Mouse (Mus musculus): ENCODE measurements around the gene Wdfy1.

Wdfy1 gene

DNA sequence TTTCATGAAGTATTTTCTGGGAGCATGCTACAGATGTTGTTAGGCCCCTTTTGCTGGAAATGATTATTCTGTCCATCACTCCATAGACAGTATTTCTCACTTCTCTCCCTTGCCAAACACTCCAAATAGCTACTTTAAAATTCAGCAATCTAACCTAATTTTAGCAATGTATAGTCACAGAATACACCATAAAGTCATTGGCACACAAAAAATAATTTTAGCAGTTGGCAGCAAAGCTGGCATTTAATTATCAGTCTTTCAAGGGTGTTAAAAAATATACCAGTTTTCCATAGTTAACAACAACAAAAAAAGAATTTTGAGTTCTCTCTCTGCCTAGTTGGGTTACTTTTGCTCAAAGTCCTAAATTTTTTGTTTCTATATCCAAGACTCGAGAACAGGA lies 118.5 kb downstream of the Wdfy1 start:
- DNase-seq (ENCODE audit: low read depth, low spot score) = no peak

- no peak for DNase-seq (ENCODE audit: low read depth, low spot score)
These were observed 120.0 kb downstream of the Wdfy1 start for GRCm38 (mm10) chr1:79655819-79656555.

GRCm38 (mm10) chr1:79654948-79655347 lies 121.0 kb downstream of the Wdfy1 start:
- no peak for DNase-seq (ENCODE audit: low read depth, low spot score)
